Mouse (Mus musculus): ENCODE data around the gene Cilp2.

DNA sequence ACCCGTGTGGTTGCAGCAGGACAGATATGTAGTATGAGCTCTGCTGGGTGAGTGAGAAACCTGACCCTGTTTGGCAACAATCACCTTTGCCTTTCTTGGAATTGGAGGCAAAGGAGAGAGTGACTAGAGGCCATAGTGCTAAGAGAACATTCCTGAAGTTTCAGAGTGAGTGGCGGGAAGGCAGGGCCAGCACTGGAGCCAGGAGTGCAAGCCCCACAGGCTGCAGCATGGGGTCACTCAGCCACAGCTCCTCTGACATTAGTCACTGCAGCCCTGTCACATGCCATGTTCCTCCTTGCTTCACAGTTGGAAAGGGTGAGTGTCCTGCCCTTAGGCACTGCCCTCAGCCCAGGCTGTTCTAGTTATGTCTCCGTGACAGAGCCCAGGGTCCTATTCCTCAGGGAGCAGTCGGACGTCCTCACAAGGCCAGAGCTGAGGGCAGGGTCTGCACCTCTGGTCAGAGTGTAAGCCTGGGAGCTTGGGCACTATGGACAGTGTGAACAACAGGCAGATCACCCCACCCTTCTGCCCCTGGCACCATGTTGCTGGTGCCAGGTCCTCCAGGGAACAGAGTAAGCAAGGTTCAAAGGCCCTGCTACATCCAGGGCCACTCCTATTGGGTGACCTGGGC lies 19.7 kb downstream of the Cilp2 start:
- TF ChIP-seq CTCF (IDR thresholded peaks at IDR 0.05; ENCODE audit: extremely low read depth, insufficient read length, insufficient replicate concordance, low read depth, low read length) (no peak), POLR2A (IDR thresholded peaks at IDR 0.05; ENCODE audit: low read depth, low read length) (no peak)
